In genomic region chr11:88394341-88395075, GRCm38 (mm10) we compare ENCODE assay signal across 10 mouse cellular contexts.
DNase-seq lines count a peak whose midpoint lies in the region; ATAC-seq and TF ChIP-seq lines count a peak whose summit lies in the region.
"Had no signal": no experiment of that assay in that cellular context is flagged by ENCODE, and none has a peak within 500 bp of the region (broad histone marks: within the 10 kb centered on the region; RNA-seq: fewer than 3 reads in every experiment).

No protein-coding gene starts in this region.

- no peak for TF ChIP-seq CTCF in lung, embryonic 14.5 days (IDR thresholded peaks at IDR 0.05; ENCODE audit: low read depth)

- peak; percentile 21 for DNase-seq in lung, embryonic 14.5 days
- DNase-seq in lung, postnatal 10 days = no peak
- DNase-seq in forebrain, embryonic 11.5 days (ENCODE audit: low spot score) = no peak
- DNase-seq in c-Kit-positive CD71-positive TER-119-positive erythroid progenitor cells, embryonic 14.5 days (ENCODE audit: low spot score) = no peak
- DNase-seq in ovary, adult 18-20 months (ENCODE audit: low spot score) = no peak
- DNase-seq: cerebellum, postnatal 14 days; liver, embryonic 13.5 days had no signal

- no peak for ATAC-seq in lung, embryonic 14.5 days (ENCODE audit: insufficient read depth)
- 0 out of 2 replicates have a peak, but pooled peaks have one; percentile 42 for ATAC-seq in forebrain, embryonic 11.5 days (replicated peaks; ENCODE audit: low FRiP score)
- peak; percentile 54 for ATAC-seq in intestine, embryonic 15.5 days
- ATAC-seq in stomach, embryonic 16.5 days (ENCODE audit: insufficient read depth, low FRiP score) = peak; percentile 82

- H3K9me3 ChIP-seq in lung, embryonic 14.5 days (ENCODE audit: low read depth, low read length) = no peaks in the 10 kb centered on the region
- no peaks in the 10 kb centered on the region for H3K9me3 ChIP-seq in forebrain, embryonic 11.5 days (ENCODE audit: control insufficient read depth, low read length)
- H3K9me3 ChIP-seq in intestine, embryonic 15.5 days = no peaks in the 10 kb centered on the region
- no peaks in the 10 kb centered on the region for H3K9me3 ChIP-seq in stomach, embryonic 16.5 days (replicated peaks; ENCODE audit: control insufficient read depth, low read length)
- H3K9me3 ChIP-seq: liver, embryonic 13.5 days; neural tube, embryonic 12.5 days had no signal

- no peak overlapping the region for H3K4me3 ChIP-seq in lung, embryonic 14.5 days (ENCODE audit: low read depth, low read length)
- no peak overlapping the region for H3K4me3 ChIP-seq in forebrain, embryonic 11.5 days (ENCODE audit: low read depth, low read length)
- H3K4me3 ChIP-seq in intestine, embryonic 15.5 days (replicated peaks) = no peak overlapping the region
- H3K4me3 ChIP-seq in stomach, embryonic 16.5 days (replicated peaks; ENCODE audit: low read length) = no peak overlapping the region
- H3K4me3 ChIP-seq: liver, embryonic 13.5 days; neural tube, embryonic 12.5 days had no signal

- H3K9ac ChIP-seq in lung, embryonic 14.5 days = no peak overlapping the region
- H3K9ac ChIP-seq in forebrain, embryonic 11.5 days (ENCODE audit: low read length) = no peak overlapping the region
- no peak overlapping the region for H3K9ac ChIP-seq in intestine, embryonic 15.5 days
- H3K9ac ChIP-seq in stomach, embryonic 16.5 days (ENCODE audit: low read length) = no peak overlapping the region
- H3K9ac ChIP-seq: liver, embryonic 13.5 days; neural tube, embryonic 12.5 days had no signal

- H3K36me3 ChIP-seq in lung, embryonic 14.5 days (ENCODE audit: insufficient read depth) = 0 out of 2 replicates have a peak, but pooled peaks cover 3% of the 10 kb centered on the region
- no peaks in the 10 kb centered on the region for H3K36me3 ChIP-seq in forebrain, embryonic 11.5 days (ENCODE audit: control insufficient read depth, insufficient read depth, low read length)
- no peaks in the 10 kb centered on the region for H3K36me3 ChIP-seq in intestine, embryonic 15.5 days
- H3K36me3 ChIP-seq in stomach, embryonic 16.5 days (ENCODE audit: control insufficient read depth, insufficient read depth, low read length) = no peaks in the 10 kb centered on the region

- WGBS in lung, embryonic 14.5 days = 70% methylated on average over 19 of the region's 19 CpGs
- 69% methylated on average over 19 of the region's 19 CpGs for WGBS in forebrain, embryonic 11.5 days
- WGBS in intestine, embryonic 15.5 days = 63% methylated on average over 19 of the region's 19 CpGs
- WGBS in stomach, embryonic 16.5 days = 50% methylated on average over 19 of the region's 19 CpGs

- no peak overlapping the region for H3K4me2 ChIP-seq in lung, embryonic 14.5 days
- H3K4me2 ChIP-seq in forebrain, embryonic 11.5 days (ENCODE audit: low read depth, low read length, severe bottlenecking) = no peak overlapping the region
- no peak overlapping the region for H3K4me2 ChIP-seq in intestine, embryonic 15.5 days (replicated peaks)
- H3K4me2 ChIP-seq in stomach, embryonic 16.5 days (ENCODE audit: low read depth, low read length) = 0 out of 2 replicates have a peak overlapping the region, but pooled peaks have one; percentile 14
- H3K4me2 ChIP-seq: liver, embryonic 13.5 days; neural tube, embryonic 12.5 days had no signal

- no peaks in the 10 kb centered on the region for H3K4me1 ChIP-seq in lung, embryonic 14.5 days (ENCODE audit: insufficient read depth)
- H3K4me1 ChIP-seq in forebrain, embryonic 11.5 days (replicated peaks; ENCODE audit: control insufficient read depth, insufficient read depth, low read length) = peaks cover 5% of the 10 kb centered on the region
- H3K4me1 ChIP-seq in intestine, embryonic 15.5 days (replicated peaks) = peaks cover 9% of the 10 kb centered on the region
- peaks cover 26% of the 10 kb centered on the region for H3K4me1 ChIP-seq in stomach, embryonic 16.5 days (ENCODE audit: control insufficient read depth, insufficient read depth, low read length)
- H3K4me1 ChIP-seq: liver, embryonic 13.5 days had no signal

- no peaks in the 10 kb centered on the region for H3K27me3 ChIP-seq in lung, embryonic 14.5 days (ENCODE audit: insufficient read depth, low read length)
- no peaks in the 10 kb centered on the region for H3K27me3 ChIP-seq in forebrain, embryonic 11.5 days (ENCODE audit: control insufficient read depth, insufficient read depth, low read length)
- H3K27me3 ChIP-seq in intestine, embryonic 15.5 days (replicated peaks) = no peaks in the 10 kb centered on the region
- no peaks in the 10 kb centered on the region for H3K27me3 ChIP-seq in stomach, embryonic 16.5 days (ENCODE audit: control insufficient read depth, insufficient read depth, low read length)
- H3K27me3 ChIP-seq: liver, embryonic 13.5 days; neural tube, embryonic 12.5 days had no signal

- H3K27ac ChIP-seq in lung, embryonic 14.5 days (ENCODE audit: low read depth) = peak overlapping the region; percentile 42; the same call in 1 of the 2 replicates
- 0 out of 2 replicates have a peak overlapping the region, but pooled peaks have one; percentile 43 for H3K27ac ChIP-seq in forebrain, embryonic 11.5 days (ENCODE audit: low read depth, low read length)
- H3K27ac ChIP-seq in intestine, embryonic 15.5 days = peak overlapping the region; percentile 6; the same call in 1 of the 2 replicates
- H3K27ac ChIP-seq in stomach, embryonic 16.5 days (ENCODE audit: low read length) = peak overlapping the region; percentile 64
- H3K27ac ChIP-seq: liver, embryonic 13.5 days; neural tube, embryonic 12.5 days had no signal

Comparison
In these comparisons a context has a peak if more than half of its experiments do, and no peak if none do; other contexts are left out.
1. H3K27ac ChIP-seq: peak in every context shown above with its lines; median percentile 64 in stomach, embryonic 16.5 days; 43 in forebrain, embryonic 11.5 days; 42 in lung, embryonic 14.5 days; 6 in intestine, embryonic 15.5 days.